Mouse (Mus musculus): ENCODE data around the gene Gm44502. TPM values are rescaled to one million over a fixed set of nuclear protein-coding genes. Genes with fewer than 3 reads are reported as not detected.
A peak's percentile ranks its signal among the peaks of the same experiment; 100 is the strongest.

The Gm44502 gene
- total RNA-seq, 2 experiments from 2014 or later: 0.52 TPM; not detected in 1

- DNase-seq (ENCODE audit: low spot score): no peak
Measured at GRCm38 (mm10) chr15:89404831-89405623, 24.5 kb downstream of the Gm44502 start.

- no peak for DNase-seq (ENCODE audit: low spot score)
Measured at GRCm38 (mm10) chr15:89402471-89402870, 27.0 kb downstream of the Gm44502 start.

- no peak for DNase-seq (ENCODE audit: low spot score)
Measured at GRCm38 (mm10) chr15:89399716-89400115, 29.8 kb downstream of the Gm44502 start.

GRCm38 (mm10) chr15:89398146-89398545 lies 31.4 kb downstream of the Gm44502 start:
- DNase-seq (ENCODE audit: low spot score): no peak

- DNase-seq (ENCODE audit: low spot score): no peak
Measured at GRCm38 (mm10) chr15:89396883-89397282, 32.6 kb downstream of the Gm44502 start.

- no peak for DNase-seq (ENCODE audit: low spot score)
Measured at GRCm38 (mm10) chr15:89390081-89390480, 39.4 kb downstream of the Gm44502 start.

GRCm38 (mm10) chr15:89387127-89387526 lies 42.4 kb downstream of the Gm44502 start:
- DNase-seq (ENCODE audit: low spot score): no peak

- no peak for DNase-seq (ENCODE audit: low spot score)
Measured at GRCm38 (mm10) chr15:89384617-89385016, 44.9 kb downstream of the Gm44502 start, which contains the start of gene Klhdc7b. Gene Klhdc7b, plus strand, starts transcription at chr15:89384917.

- no peak for DNase-seq (ENCODE audit: low spot score)
Measured at GRCm38 (mm10) chr15:89379429-89379828, 50.1 kb downstream of the Gm44502 start.

- DNase-seq (ENCODE audit: low spot score): no peak
Measured at GRCm38 (mm10) chr15:89378831-89379401, 50.6 kb downstream of the Gm44502 start, which contains the start of gene Odf3b. Gene Odf3b, minus strand, starts transcription at chr15:89379282.

GRCm38 (mm10) chr15:89377938-89378828 lies 51.3 kb downstream of the Gm44502 start:
- no peak for DNase-seq (ENCODE audit: low spot score)

- no peak for DNase-seq (ENCODE audit: low spot score)
Measured at GRCm38 (mm10) chr15:89377362-89377761, 52.1 kb downstream of the Gm44502 start.

GRCm38 (mm10) chr15:89376957-89377356 lies 52.5 kb downstream of the Gm44502 start, which contains the start of gene Tymp:
Gene Tymp, minus strand, starts transcription at chr15:89377039.
- DNase-seq (ENCODE audit: low spot score): no peak

GRCm38 (mm10) chr15:89376040-89376439 lies 53.5 kb downstream of the Gm44502 start:
- DNase-seq (ENCODE audit: low spot score): no peak

GRCm38 (mm10) chr15:89374801-89375534 lies 54.5 kb downstream of the Gm44502 start:
- DNase-seq (ENCODE audit: low spot score): no peak

GRCm38 (mm10) chr15:89374340-89374739 lies 55.2 kb downstream of the Gm44502 start:
- no peak for DNase-seq (ENCODE audit: low spot score)

GRCm38 (mm10) chr15:89373762-89374248 lies 55.7 kb downstream of the Gm44502 start, which contains the start of gene Sco2:
Gene Sco2, minus strand, starts transcription at chr15:89373846.
- peak; percentile 91 for DNase-seq (ENCODE audit: low spot score)

- peak; percentile 81 for DNase-seq (ENCODE audit: low spot score)
Measured at GRCm38 (mm10) chr15:89373027-89373761, 56.3 kb downstream of the Gm44502 start.

- no peak for DNase-seq (ENCODE audit: low spot score)
Measured at GRCm38 (mm10) chr15:89372536-89372935, 57.0 kb downstream of the Gm44502 start.

GRCm38 (mm10) chr15:89372068-89372467 lies 57.4 kb downstream of the Gm44502 start:
- no peak for DNase-seq (ENCODE audit: low spot score)

All from gastrocnemius, adult 18-20 months (tissue).